Mouse (Mus musculus) gastrocnemius, postnatal 10 days (tissue): ENCODE data around the gene Tubgcp2. TPM values are rescaled to one million over a fixed set of nuclear protein-coding genes. Genes with fewer than 3 reads are reported as not detected.

Experiments
- DNase-seq: peaks from one replicate; pipeline ENCODE4 v3.0.0; 2021; ENCODE audit warnings: mixed read lengths
- long read RNA-seq, 2 experiments: library from polyadenylated mRNA; stranded (forward); transcript quantifications; one replicate each; pipeline ENCODE4 v2.0.0; 2021
- total RNA-seq, 2 experiments: library from RNA; stranded (reverse); gene quantifications; 2 replicates each; pipeline ENCODE4 v1.2.3; 2021

The Tubgcp2 gene
- 10 to 100 TPM; 21.9 to 29.6 TPM for total RNA-seq
- long read RNA-seq, experiment 1, transcript Tubgcp2-201 (18 exons, 2,960 nt) = minor isoform, 15 of 58 reads
- long read RNA-seq, experiment 1, transcript Tubgcp2-207 (18 exons, 3,060 nt) = major isoform, 28 of 58 reads
- long read RNA-seq, experiment 1, partial matches to known transcripts = 10 of 58 reads
- long read RNA-seq, experiment 1, other reads (novel, unspliced or antisense) = 5 of 58 reads
- long read RNA-seq, experiment 2, transcript Tubgcp2-201 (18 exons, 2,960 nt) = minor isoform, 6 of 54 reads
- long read RNA-seq, experiment 2, transcript Tubgcp2-207 (18 exons, 3,060 nt) = major isoform, 29 of 54 reads
- long read RNA-seq, experiment 2, partial matches to known transcripts = 13 of 54 reads
- long read RNA-seq, experiment 2, other reads (novel, unspliced or antisense) = 5 of 54 reads

DNA sequence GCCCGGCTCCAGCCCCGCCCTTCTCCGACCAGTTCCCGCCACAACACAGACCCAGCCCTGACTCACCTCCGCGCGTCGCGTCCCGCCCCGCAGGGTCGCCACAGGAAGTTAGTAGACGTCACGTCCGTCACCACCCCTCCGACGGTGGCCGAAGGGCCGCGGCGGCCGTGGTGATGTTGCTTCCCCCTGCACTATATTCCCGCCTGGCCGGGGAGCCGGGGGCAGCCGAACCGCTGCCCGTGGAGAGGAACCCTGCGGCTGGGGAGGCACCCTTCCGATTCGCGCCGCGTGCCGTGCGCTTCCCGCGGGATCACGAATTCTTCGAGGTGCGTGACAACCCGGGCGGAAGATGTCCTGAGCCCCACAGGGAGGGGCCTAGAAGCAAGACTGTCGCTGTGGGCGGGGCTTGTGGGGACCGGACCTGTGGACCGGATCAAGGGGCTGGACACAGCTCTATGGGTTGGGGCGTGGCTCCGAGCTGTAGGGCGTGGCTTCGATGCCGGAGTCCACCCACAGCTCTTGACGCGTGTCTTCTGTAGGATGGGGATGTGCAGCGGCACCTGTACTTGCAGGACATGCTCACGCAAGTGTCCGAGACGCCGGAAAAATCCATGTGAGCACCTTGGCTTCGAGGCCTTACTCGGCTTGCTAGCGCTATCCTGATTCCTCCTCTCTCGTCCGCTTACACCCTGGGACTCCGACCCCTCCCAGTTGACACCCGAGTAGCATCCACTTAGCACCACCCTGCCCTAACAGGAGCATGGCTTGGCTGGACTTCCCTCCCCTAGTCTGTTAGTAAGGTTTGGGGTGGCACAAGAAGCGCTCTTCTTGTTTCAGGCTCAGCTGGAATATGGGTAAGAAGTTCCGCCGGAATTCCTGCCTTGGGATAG, at the start of gene Tubgcp2, which contains the start of gene Zfp511:
Gene Tubgcp2, minus strand, starts transcription at position 389 of the 890 bp plus-strand sequence.
Gene Zfp511, plus strand, starts transcription at position 111 of the 890 bp plus-strand sequence.
- DNase-seq = peak; percentile 95

DNA sequence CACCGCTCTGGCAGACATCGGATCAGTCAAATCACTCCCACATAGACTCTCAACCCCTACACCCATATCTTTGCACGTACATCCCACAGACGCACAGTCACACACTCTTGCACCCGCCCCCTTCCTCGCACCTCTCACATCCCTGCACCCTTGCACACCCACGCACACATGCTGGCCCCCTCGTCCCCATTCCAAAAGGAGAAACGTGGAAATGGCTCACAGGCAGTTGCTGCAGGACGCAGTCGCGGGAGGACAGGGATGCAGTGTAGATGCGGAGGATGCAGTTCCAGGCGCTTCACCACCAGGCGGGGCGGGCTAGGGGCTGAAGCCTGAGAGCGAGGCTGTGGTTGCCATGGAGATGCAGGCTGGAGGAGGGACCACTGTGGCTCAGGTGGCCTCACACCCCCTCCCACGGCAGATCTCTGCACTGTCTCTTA, 45.8 kb upstream of the Tubgcp2 start, which contains the start of gene Caly:
Gene Caly, minus strand, starts transcription at position 307 of the 437 bp plus-strand sequence.
- DNase-seq = peak; percentile 25

DNA sequence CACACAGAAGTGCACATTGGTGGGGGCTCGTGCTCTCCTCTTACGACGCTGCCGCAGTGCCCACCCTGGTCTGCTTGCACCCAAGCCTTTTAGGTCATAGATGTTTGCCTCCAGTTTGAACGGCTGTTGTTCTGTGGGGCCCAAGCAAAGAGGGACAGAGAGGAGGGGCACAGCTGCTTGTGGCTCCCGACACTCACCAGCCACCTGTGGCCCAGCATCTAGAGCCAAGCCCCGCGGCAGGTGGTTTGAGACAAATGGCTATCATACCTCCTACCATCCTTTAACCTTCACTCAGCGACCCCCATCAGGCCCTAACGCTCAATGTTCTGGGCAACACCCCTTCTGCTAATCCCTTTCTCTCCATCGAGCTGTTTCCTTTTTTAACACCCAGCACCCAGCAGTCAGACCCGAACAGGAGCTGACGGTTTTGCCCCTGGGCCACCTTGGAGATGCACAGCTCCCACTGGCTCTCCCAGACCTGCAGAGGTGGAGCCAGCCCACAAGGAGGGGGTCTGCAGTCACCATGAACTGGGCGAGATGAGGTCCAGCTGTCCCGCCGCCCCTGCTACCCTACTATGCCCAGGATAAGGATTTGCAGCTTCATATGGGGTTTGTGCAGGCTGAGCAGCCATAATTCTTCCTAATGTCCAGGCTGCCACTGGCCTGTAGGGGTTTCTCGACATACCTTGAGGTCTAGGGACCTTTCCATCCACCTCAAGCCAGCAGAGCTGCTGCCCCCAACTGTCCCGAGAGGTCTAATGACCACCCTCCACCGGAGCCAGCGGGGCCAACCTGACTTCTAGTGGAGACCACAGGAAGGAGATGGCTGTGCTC, 45.2 kb upstream of the Tubgcp2 start:
- no peak for DNase-seq

GRCm38 (mm10) chr7:140080503-140081156, 44.2 kb upstream of the Tubgcp2 start:
- DNase-seq = peak; percentile 25

DNA sequence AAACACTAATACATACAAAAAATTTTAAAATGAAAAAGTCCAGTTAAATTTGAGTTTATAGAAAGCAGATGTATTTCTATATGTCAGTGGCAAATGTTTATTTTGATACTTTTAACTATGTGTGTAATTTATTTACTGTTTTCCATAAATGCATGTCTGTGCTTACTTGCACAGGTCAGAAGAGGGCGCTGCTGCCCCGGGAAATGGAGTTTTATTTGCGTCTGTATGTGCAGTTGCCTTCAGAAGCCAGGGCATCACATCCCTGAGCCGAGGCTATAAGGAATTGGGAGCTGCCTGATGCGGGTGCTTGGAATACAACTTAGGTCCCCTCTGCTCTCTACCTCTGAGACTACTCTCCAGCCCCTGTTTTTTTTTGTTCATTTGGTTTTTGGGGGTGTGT, 42.2 kb upstream of the Tubgcp2 start:
- peak; percentile 68 for DNase-seq

DNA sequence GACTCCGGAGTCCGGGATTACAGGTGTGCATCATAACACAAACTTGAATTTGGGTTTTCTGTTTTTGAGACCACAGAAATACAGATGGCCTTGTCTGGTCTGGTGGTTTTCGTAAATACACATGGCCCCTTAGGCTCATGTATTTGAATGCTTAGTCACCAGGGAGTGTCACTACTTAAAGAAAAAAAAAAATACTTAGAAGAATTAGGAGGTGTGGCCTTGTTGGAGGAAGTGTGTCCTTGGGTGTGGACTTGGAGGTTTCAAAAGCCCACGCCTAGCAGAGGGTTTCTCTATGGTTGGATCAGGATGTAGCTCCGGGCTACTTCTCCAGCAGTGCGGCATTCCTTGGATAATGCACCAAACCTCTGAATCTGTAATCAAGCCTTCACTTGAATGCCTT, 41.2 kb upstream of the Tubgcp2 start:
- DNase-seq = no peak

- no peak for DNase-seq
Observed at GRCm38 (mm10) chr7:140070042-140070711, 33.7 kb upstream of the Tubgcp2 start.

DNA sequence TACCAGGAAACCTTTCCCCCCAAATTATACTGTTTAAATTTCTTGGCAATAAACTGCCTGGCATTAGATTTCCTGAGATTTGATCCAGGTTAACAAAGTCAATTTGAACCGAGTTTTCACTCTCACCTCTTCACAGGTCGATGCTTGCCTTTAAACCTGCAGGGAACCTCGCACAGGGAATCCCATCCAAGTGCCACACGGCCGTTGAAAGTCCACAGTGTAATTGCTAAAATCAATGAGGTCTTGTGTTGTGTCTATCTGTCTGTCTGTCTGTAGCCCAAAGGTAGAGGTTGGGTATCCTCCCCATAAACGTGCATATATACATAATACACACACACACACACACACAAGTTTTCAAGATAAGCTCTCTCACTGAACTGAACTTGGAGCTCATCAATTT, 30.9 kb upstream of the Tubgcp2 start:
- no peak for DNase-seq

DNA sequence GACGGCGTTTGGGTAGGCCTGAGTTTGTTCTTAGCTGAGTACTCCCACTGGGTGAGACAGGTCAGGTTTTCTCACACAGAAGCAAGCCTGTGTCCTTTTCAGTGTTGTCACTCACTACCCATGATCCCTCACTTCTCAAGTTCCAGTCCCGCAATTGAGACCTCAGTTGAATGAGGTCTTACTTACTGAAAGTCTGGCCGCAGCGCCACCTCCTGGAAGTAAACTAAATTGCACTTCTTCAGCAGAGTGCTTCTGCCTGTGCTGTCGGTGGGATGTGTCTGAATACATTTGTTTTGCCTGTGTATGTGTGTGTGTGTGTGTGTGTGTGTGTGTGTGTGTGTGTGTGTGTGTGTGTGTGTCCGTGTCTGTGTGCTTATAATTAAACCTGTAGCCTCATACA, 26.6 kb upstream of the Tubgcp2 start:
- DNase-seq = peak; percentile 72

GRCm38 (mm10) chr7:140062307-140062706, 25.8 kb upstream of the Tubgcp2 start:
- no peak for DNase-seq

GRCm38 (mm10) chr7:140061832-140062130, 25.3 kb upstream of the Tubgcp2 start:
- no peak for DNase-seq

GRCm38 (mm10) chr7:140060936-140061831, 24.7 kb upstream of the Tubgcp2 start:
- peak; percentile 11 for DNase-seq

DNA sequence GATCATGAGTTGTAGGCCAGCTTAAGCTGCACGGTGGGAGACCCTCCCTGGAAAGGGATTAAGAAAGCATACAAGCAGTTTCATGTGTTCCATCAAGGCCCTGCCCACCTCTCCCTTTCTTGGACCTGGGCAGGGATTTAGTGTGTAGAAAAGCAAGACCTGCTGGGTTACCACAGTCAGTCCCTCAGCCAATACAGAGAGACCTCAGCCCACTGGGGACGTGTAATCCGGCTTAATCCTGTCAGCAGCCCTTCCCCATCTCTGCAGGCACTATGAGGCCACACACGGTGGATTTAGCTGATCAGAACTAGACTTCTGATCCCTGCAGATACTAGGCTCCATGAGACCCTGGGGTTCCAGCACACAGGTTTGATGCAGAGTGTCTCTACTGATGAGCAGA, 23.1 kb upstream of the Tubgcp2 start:
- no peak for DNase-seq

- no peak for DNase-seq
Observed at GRCm38 (mm10) chr7:140058528-140058927, 22.1 kb upstream of the Tubgcp2 start.

GRCm38 (mm10) chr7:140057413-140058407, 21.2 kb upstream of the Tubgcp2 start:
- DNase-seq = peak; percentile 29

- DNase-seq = no peak
Observed at GRCm38 (mm10) chr7:140054124-140054523, 17.7 kb upstream of the Tubgcp2 start.

DNA sequence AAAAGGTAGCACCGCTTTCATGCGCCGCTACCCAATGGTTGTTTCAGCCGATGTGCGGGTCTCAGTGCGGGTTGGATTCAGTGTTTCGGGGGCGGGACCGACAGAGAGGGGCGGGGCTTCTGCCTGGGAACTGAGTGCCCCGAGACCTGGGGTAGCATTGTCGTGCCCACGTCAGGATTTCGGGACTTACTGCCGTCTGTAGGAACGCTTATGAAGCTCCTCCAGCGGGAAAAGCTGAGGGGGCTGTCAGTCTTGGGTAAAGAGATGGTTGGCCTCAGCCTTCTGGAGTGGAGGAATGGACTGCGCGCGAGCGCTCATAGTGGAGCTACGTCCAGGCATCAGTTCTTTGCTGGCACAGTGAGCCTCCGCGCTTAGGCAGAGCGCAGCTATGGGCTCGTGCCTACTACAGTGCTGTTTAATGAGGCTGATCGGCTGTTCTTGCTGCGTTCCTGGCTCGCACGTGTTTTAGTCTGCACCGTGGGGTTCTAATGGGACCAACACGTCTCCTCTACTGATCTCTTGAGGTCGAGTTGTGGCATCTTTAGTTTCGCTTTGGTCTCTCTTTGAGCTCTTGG, 12.7 kb upstream of the Tubgcp2 start:
- no peak for DNase-seq
